Mouse (Mus musculus): ENCODE results near the gene Exoc3l2. TPM values are rescaled to one million over a fixed set of nuclear protein-coding genes. Genes with fewer than 3 reads are reported as not detected.

Exoc3l2 gene
- total RNA-seq, 1 experiment from 2014 or later: 2.2 TPM

DNA sequence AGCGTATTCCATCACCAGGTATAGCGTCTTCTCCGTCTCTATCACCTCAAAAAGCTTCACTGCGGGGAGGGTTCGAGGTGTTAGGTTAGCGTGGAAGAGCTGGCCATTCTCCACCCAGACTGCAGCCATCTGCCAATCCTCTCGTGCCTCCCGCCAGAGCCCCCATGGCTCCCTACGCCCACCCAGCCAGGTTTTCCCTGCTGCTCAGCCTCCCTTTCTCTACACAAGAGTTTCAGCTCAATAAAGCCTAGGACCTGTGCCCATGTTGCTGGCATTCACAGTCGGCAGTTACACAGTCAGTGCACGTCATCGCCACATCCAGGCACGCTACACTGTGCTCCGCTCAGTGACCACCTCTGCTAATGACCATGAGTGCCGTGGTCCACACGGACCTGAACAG, 15.4 kb upstream of the Exoc3l2 start:
- no peak for ATAC-seq (replicated peaks in 1 of 2; ENCODE audit: insufficient read depth in 1 of 2, low FRiP score in 2 of 2, low TSS enrichment in 1 of 2, low read depth in 1 of 2, poor library complexity in 2 of 2, severe bottlenecking in 2 of 2)

DNA sequence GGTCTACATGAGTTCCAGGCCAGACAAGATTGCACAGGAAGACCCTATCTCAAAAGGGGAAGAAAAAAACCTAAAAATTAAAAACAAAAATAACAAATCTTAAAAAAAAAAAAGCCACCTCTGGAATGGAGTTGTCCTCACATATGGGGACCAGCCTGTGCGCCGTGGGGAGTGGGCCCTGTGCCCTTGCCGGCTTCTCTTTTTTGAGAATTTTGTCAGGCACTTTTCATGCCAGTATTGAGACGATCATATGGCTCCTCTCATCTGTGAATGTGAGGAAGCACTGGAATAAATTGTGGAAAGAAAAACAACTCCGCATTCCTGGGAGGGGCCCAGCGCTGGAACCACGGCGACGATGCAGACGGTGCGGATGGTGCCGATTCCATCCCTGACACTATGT, 14.0 kb upstream of the Exoc3l2 start:
- ATAC-seq (replicated peaks in 1 of 2; ENCODE audit: insufficient read depth in 1 of 2, low FRiP score in 2 of 2, low TSS enrichment in 1 of 2, low read depth in 1 of 2, poor library complexity in 2 of 2, severe bottlenecking in 2 of 2): no peak

- no peak for ATAC-seq (replicated peaks in 1 of 2; ENCODE audit: insufficient read depth in 1 of 2, low FRiP score in 2 of 2, low TSS enrichment in 1 of 2, low read depth in 1 of 2, poor library complexity in 2 of 2, severe bottlenecking in 2 of 2)
Measured at GRCm38 (mm10) chr7:19455186-19455585, 7.9 kb upstream of the Exoc3l2 start.

DNA sequence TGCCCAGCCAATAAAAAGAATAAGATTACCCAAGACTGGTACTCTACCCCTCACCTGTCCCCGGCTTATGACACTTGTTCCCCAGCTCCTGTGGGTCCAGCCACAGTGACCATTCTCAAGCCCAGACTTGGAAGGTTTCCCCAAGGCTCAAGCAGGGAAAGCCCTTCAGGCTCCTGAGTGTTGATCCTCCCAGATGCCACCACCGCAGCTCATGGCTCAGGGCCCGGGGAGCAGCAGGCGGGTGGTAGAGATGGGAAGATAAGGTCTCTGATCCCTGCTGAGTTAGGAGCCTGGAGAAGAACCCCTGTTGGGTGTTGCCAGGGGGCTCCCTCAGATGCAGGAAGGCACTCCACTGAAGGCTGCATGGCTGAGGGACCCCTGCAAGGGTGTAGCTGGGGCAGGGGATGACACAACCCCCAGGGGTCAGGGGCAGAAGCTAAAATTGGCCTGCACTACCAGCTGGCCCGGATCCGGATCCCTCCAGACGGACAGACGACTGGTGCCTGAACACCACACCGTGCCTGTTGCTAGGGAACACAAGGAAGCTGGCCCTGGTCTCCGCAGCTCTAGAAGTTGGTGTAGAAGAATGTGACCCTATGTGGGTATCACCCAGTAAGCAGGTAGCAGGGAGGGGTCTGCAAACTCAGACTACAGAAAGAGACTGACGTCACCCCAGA, 7.2 kb upstream of the Exoc3l2 start:
- ATAC-seq (replicated peaks in 1 of 2; ENCODE audit: insufficient read depth in 1 of 2, low FRiP score in 2 of 2, low TSS enrichment in 1 of 2, low read depth in 1 of 2, poor library complexity in 2 of 2, severe bottlenecking in 2 of 2): no peak

DNA sequence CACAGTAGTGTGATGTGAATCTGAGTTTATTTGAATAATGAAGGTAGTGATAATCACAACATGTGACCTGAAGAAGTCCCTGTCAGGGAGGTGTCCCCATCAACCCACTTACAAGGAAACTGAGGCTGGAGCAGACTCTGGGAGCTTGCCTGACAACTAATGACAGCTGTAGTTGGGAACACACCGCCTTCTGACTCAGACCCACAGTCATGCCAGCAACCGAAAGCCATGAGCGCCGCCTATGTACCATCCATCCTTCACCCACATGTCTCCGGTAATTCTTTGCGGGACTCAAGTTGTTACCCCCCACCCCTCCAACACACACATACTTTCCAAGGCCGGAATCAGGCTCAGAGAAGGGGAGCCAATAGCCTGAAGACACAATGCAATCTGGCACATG, 6.5 kb upstream of the Exoc3l2 start:
- ATAC-seq (replicated peaks in 1 of 2; ENCODE audit: insufficient read depth in 1 of 2, low FRiP score in 2 of 2, low TSS enrichment in 1 of 2, low read depth in 1 of 2, poor library complexity in 2 of 2, severe bottlenecking in 2 of 2): no peak

DNA sequence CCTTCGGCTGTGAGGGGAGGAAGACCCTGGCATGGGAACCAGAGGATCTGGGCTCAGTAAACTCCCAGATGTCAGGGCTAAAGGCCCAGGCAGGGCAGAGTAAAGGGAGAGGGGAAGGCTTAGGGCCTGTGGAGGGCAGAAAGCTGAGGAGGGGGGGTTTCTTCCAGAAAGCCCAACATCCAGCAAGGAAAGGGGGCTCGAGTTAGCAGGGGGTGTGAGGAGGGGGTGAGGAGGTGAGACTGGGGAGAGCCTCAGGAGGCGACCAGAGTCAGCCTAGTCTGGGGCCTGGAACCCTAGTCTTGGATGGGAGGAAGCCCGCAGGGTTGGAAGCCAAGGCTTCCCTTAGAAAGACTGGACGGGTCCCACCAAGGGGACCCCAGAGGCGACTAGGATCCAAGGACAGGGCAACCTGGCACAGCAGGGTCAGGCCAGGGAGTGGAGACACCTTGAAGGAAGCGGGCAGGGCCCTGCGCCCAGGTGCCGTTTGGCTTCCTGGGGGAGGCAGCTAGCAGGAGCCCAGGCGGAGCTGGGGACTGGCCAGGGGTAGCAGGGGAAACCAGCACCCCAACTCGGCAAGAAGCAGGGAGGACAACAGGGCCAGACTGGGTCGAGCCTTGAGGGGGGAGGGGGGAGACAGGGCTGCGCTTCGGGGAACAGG, 5.6 kb upstream of the Exoc3l2 start:
- 0 out of 4 replicates have a peak, but pooled peaks of 1 of the 2 experiments have one; percentile 10 for ATAC-seq (replicated peaks in 1 of 2; ENCODE audit: insufficient read depth in 1 of 2, low FRiP score in 2 of 2, low TSS enrichment in 1 of 2, low read depth in 1 of 2, poor library complexity in 2 of 2, severe bottlenecking in 2 of 2)

GRCm38 (mm10) chr7:19458072-19458486, 5.1 kb upstream of the Exoc3l2 start:
- ATAC-seq (replicated peaks in 1 of 2; ENCODE audit: insufficient read depth in 1 of 2, low FRiP score in 2 of 2, low TSS enrichment in 1 of 2, low read depth in 1 of 2, poor library complexity in 2 of 2, severe bottlenecking in 2 of 2): peak; percentile 56 to 61

GRCm38 (mm10) chr7:19458591-19459111, 4.5 kb upstream of the Exoc3l2 start, which contains the start of gene Mark4:
Gene Mark4, minus strand, starts transcription at chr7:19458821.
- peak; percentile 29 to 60; a peak in 3 of 4 replicates for ATAC-seq (replicated peaks in 1 of 2; ENCODE audit: insufficient read depth in 1 of 2, low FRiP score in 2 of 2, low TSS enrichment in 1 of 2, low read depth in 1 of 2, poor library complexity in 2 of 2, severe bottlenecking in 2 of 2)

GRCm38 (mm10) chr7:19459144-19459870, 3.8 kb upstream of the Exoc3l2 start:
- no peak for ATAC-seq (replicated peaks in 1 of 2; ENCODE audit: insufficient read depth in 1 of 2, low FRiP score in 2 of 2, low TSS enrichment in 1 of 2, low read depth in 1 of 2, poor library complexity in 2 of 2, severe bottlenecking in 2 of 2)

GRCm38 (mm10) chr7:19460500-19460899, 2.6 kb upstream of the Exoc3l2 start:
- ATAC-seq (replicated peaks in 1 of 2; ENCODE audit: insufficient read depth in 1 of 2, low FRiP score in 2 of 2, low TSS enrichment in 1 of 2, low read depth in 1 of 2, poor library complexity in 2 of 2, severe bottlenecking in 2 of 2): no peak

DNA sequence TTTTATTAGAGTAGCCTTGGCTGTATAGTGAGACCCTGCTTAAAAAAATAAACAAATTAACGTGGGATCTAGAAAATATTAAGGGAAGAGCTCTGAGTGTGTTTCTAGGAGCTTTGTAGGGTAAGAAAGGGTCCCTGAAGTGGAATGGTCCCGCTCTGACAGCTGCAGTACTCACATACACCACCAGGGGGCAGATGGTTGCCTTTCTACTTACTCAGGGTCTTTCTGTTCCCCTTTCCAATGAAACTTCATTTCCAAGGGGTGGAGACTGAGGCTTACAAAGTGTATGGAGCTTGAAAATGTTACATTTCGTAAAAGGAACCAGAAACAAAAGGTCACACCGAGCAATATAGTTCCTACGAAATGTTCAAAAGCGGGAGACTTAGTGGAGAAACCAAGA, 1.6 kb upstream of the Exoc3l2 start:
- ATAC-seq (replicated peaks in 1 of 2; ENCODE audit: insufficient read depth in 1 of 2, low FRiP score in 2 of 2, low TSS enrichment in 1 of 2, low read depth in 1 of 2, poor library complexity in 2 of 2, severe bottlenecking in 2 of 2): peak; percentile 48 to 59; a peak in 2 of 4 replicates

DNA sequence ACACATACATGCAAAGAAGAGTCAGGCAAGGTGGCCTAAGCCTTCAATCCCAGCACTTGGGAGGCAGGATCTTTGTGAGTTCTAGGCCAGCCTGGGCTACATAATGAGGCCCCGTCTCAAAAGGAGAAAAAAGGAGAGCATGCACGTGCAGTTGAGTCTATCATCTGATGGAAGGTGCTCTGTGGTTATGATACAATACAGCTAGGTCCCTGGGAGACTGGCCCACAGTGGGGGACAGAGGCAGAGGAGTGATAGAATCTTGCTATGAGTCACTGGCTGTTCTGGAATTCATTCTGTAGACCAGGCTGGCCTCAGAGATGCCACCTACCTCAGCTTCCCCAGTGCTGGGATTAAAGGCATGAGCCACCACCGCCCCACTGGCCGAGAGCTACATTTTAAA, 688 bp upstream of the Exoc3l2 start:
- no peak for ATAC-seq (replicated peaks in 1 of 2; ENCODE audit: insufficient read depth in 1 of 2, low FRiP score in 2 of 2, low TSS enrichment in 1 of 2, low read depth in 1 of 2, poor library complexity in 2 of 2, severe bottlenecking in 2 of 2)

GRCm38 (mm10) chr7:19464367-19465307, 1.5 kb downstream of the Exoc3l2 start:
- ATAC-seq (replicated peaks in 1 of 2; ENCODE audit: insufficient read depth in 1 of 2, low FRiP score in 2 of 2, low TSS enrichment in 1 of 2, low read depth in 1 of 2, poor library complexity in 2 of 2, severe bottlenecking in 2 of 2): no peak

GRCm38 (mm10) chr7:19466602-19467145, 3.5 kb downstream of the Exoc3l2 start:
- no peak for ATAC-seq (replicated peaks in 1 of 2; ENCODE audit: insufficient read depth in 1 of 2, low FRiP score in 2 of 2, low TSS enrichment in 1 of 2, low read depth in 1 of 2, poor library complexity in 2 of 2, severe bottlenecking in 2 of 2)

DNA sequence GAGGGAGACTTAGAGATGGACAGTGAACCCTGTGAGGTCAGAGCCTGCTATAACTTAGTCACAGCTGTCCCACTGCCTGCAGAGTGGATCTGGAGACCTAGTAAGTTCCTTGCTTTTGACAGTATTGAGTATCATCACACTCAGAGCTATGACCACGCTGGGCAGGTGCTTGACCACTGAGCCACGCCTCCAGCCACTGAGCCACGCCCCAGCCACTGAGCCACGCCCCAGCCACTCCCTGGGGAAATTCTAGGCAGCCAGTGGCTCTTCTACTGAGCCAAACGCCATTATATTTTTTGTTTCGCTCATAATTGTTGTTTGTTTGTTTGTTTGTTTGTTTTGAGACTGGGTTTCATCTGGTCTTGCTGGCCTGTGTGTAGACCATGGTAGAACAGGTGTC, 4.5 kb downstream of the Exoc3l2 start:
- no peak for ATAC-seq (replicated peaks in 1 of 2; ENCODE audit: insufficient read depth in 1 of 2, low FRiP score in 2 of 2, low TSS enrichment in 1 of 2, low read depth in 1 of 2, poor library complexity in 2 of 2, severe bottlenecking in 2 of 2)

- ATAC-seq (replicated peaks in 1 of 2; ENCODE audit: insufficient read depth in 1 of 2, low FRiP score in 2 of 2, low TSS enrichment in 1 of 2, low read depth in 1 of 2, poor library complexity in 2 of 2, severe bottlenecking in 2 of 2): peak; percentile 39 to 57
Measured at GRCm38 (mm10) chr7:19468279-19468678, 5.1 kb downstream of the Exoc3l2 start.

- ATAC-seq (replicated peaks in 1 of 2; ENCODE audit: insufficient read depth in 1 of 2, low FRiP score in 2 of 2, low TSS enrichment in 1 of 2, low read depth in 1 of 2, poor library complexity in 2 of 2, severe bottlenecking in 2 of 2): no peak
Measured at GRCm38 (mm10) chr7:19469404-19469803, 6.3 kb downstream of the Exoc3l2 start.

Measured in hematopoietic stem cell, adult 5-6 weeks (primary cell).